Mouse (Mus musculus): ENCODE measurements around the gene Cyp2t4.

DNA sequence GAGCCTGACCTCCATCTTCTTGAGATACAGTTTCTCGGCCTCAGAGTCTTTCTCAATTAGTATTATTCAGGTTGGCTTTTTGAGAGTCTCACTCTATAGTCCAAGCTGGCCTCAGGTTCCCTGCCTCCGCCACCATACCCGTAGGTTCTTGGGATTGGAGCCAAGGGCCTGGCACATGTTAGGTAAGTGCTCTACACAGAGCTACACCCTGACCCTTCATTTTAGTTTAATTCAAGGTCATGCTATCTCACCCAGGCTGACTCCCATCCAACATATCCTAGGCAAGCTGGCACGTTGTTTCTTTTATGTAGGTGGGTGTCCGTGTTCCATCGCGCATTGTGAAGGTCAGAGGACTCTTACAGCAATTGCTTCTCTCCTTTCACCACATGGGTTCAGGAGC lies 21.4 kb downstream of the Cyp2t4 start:
- no peak for TF ChIP-seq ZC3H11A (IDR thresholded peaks at IDR 0.05; ENCODE audit: borderline replicate concordance, low read depth, low read length)
- TF ChIP-seq HCFC1 (IDR thresholded peaks at IDR 0.05; ENCODE audit: borderline replicate concordance, insufficient read depth, low read length): no peak
- TF ChIP-seq ZNF384 (IDR thresholded peaks at IDR 0.05; ENCODE audit: low read depth, low read length): no peak
- TF ChIP-seq CHD2 (IDR thresholded peaks at IDR 0.05; ENCODE audit: low read depth, low read length): no peak
- no peak for TF ChIP-seq MAFK (IDR thresholded peaks at IDR 0.05; ENCODE audit: insufficient read depth, low read depth, low read length)
